Mouse (Mus musculus): ENCODE measurements around the gene Abcc6. TPM values are rescaled to one million over a fixed set of nuclear protein-coding genes. Genes with fewer than 3 reads are reported as not detected.

Gene Abcc6
- polyA plus RNA-seq, 1 experiment from 2014 or later, result 0.78 TPM

DNA sequence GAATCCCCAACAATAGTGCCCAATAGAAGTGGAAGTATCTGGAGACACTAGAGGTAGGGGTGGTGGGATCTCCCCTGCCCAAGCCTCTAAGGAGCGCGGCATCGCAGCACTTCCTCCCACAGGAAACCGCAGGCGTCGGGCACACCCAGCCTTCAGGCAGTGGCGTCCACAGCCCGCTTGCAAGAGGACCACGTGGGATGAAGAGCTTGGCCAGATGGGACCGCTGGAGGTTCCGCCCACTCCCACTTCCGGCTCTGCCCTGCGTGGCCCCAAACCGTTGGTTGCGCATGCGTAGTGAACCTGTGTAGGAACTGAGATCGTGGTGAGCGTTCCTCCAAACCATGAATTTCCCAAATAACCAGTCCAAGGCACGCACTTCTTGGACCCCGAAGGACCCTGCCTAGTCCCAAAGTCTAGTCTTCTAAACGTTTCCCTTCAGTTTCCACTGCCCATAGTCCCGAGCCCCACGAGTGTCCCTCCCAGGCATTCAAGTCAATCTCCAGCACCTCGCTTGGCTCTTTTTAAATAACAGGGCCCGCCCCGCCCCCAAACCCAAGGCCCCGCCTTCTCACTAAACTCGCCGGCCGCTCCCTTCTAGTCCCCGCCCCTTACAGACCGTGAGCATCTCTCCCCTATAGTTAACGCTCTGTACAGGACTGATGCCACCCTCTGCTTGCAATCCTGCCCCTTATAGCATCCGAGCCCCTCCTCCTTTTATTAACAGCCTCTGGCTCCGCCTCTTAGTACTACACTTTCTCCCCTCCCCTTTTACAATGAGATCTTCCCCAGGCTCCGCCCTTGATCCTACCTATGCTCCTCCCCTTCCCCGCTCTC is 107.0 kb downstream of the Abcc6 start:
- ATAC-seq (ENCODE audit: insufficient read depth) (peak; percentile 89), DNase-seq (peak; percentile 98)
- 1% methylated on average over 37 of the region's 37 CpGs for WGBS
- Histone ChIP-seq H3K9me3 (ENCODE audit: low read depth, low read length) (no peaks in the 10 kb centered on the region), H3K4me3 (ENCODE audit: low read depth, low read length) (peak overlapping the region; percentile 41), H3K9ac (peak overlapping the region; percentile 33; the same call in 1 of the 2 replicates), H3K4me2 (peak overlapping the region; percentile 69), H3K27me3 (ENCODE audit: insufficient read depth, low read length) (no peaks in the 10 kb centered on the region), H3K4me1 (ENCODE audit: insufficient read depth) (peaks cover 17% of the 10 kb centered on the region), H3K36me3 (ENCODE audit: insufficient read depth) (peaks cover 6% of the 10 kb centered on the region; the same call in 1 of the 2 replicates), H3K27ac (ENCODE audit: low read depth) (peak overlapping the region; percentile 95)
- TF ChIP-seq CTCF (IDR thresholded peaks at IDR 0.05; ENCODE audit: low read depth), result no peak

DNA sequence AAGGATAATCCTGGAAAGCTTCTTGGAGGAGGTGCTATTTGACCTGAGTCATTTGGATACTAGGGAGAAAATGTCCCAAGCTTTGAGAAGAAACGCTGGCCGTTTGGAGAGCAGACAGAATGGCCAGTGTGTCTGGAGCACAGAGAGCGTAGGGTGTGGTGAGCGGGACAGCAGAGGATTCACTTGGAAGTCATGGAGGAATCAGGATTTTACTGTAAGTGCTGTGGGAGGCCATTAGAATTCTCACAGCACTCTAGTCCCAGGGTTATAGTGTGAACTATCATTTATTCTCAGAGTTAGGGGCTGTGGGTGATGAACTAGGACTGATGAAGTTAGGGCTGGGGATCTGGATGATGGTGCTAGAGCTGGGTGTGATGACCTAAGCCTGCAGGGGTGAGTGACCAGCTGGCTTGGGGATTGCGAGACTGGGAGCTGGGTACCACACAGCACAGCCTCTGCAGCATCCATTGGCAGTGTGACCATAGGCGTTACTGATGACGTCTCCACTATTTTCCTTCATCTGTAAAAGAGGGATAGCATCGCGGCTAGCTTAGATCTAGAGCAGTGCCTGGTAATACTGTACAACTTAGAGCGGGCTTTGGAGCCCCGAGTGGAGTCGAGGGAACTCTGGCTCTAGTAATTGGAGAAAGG is 108.0 kb downstream of the Abcc6 start:
- H3K4me2 ChIP-seq, result peak overlapping the region; percentile 69
- peak overlapping the region; percentile 41; the same call in 1 of the 2 replicates for H3K4me3 ChIP-seq (ENCODE audit: low read depth, low read length)
- peaks cover 11% of the 10 kb centered on the region; the same call in 1 of the 2 replicates for H3K36me3 ChIP-seq (ENCODE audit: insufficient read depth)
- DNase-seq, result no peak
- H3K27ac ChIP-seq (ENCODE audit: low read depth), result peak overlapping the region; percentile 95
- ATAC-seq (ENCODE audit: insufficient read depth), result no peak
- 81% methylated on average over 12 of the region's 12 CpGs for WGBS
- no peaks in the 10 kb centered on the region for H3K9me3 ChIP-seq (ENCODE audit: low read depth, low read length)
- no peaks in the 10 kb centered on the region for H3K27me3 ChIP-seq (ENCODE audit: insufficient read depth, low read length)
- peaks cover 25% of the 10 kb centered on the region for H3K4me1 ChIP-seq (ENCODE audit: insufficient read depth)
- no peak overlapping the region for H3K9ac ChIP-seq
- TF ChIP-seq CTCF (IDR thresholded peaks at IDR 0.05; ENCODE audit: low read depth), result no peak

DNA sequence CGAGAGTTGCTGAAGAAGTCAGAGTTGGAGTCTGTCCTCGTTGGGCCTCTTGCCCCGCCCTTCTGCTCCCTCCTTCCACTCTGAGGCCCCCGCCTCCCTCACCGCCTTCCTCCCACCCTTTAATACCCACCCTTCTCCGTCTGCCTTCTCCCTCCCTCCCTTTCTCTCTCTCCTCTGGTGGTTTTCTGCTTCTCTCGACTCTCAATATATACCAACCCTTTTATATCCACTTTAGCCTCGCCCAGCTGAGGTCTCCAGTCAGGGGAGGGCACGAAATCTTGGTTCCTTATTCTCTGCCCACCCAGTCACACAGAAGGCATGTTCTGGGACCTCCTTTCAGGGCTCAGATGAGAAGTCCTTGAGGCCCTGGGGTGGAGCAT is 108.9 kb downstream of the Abcc6 start, which contains the start of gene Emp3:
Gene Emp3 (minus strand): TSS at position 163 of the 380 bp plus-strand sequence.
- Histone ChIP-seq H3K27ac (ENCODE audit: low read depth) (peak within 1 kb of the TSS; percentile 95), H3K9me3 (ENCODE audit: low read depth, low read length) (no peaks in the 10 kb centered on the region), H3K27me3 (ENCODE audit: insufficient read depth, low read length) (no peaks in the 10 kb centered on the region), H3K4me1 (ENCODE audit: insufficient read depth) (peaks cover 32% of the 10 kb centered on the region), H3K36me3 (ENCODE audit: insufficient read depth) (peaks cover 11% of the 10 kb centered on the region; the same call in 1 of the 2 replicates), H3K9ac (peak within 1 kb of the TSS; percentile 67), H3K4me3 (ENCODE audit: low read depth, low read length) (peak within 1 kb of the TSS; percentile 52), H3K4me2 (peak within 1 kb of the TSS; percentile 69)
- 13% methylated on average over 9 of the region's 9 CpGs for WGBS
- TF ChIP-seq CTCF (IDR thresholded peaks at IDR 0.05; ENCODE audit: low read depth), result no peak
- DNase-seq (peak; percentile 78), ATAC-seq (ENCODE audit: insufficient read depth) (no peak)

DNA sequence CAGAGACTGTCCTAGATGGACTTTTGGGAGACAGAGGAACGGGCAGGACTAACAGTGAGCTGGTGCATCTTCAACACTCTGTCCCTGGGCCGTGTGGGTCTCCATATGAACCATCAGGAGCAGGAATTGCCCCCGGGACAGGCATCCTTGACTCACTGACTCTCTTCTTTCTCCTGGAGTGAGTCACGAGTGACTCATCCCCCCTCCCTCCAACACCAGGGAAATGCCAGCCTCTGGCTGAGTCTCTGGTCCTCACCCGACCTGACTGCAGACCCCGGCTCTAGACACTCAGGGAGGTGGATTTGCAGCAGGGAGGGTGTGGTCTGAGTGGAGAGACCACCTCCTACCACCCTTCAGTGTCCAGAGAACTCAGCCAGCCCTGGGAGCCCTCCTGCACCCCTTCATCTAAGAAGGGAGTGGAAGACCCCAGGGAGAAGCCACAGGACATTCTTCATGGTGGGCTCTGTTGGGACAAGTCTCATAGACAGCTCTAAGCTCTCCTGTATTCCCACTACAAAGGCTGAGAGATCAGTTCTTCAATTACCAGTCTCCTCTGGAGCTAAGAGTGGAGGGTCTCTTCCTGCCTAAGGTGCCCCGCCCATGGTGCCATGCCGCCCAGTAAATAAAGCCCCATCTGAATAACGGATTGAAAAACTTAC is 109.4 kb downstream of the Abcc6 start:
- Histone ChIP-seq H3K4me2 (peak overlapping the region; percentile 69), H3K9me3 (ENCODE audit: low read depth, low read length) (no peaks in the 10 kb centered on the region), H3K27ac (ENCODE audit: low read depth) (peak overlapping the region; percentile 87), H3K9ac (peak overlapping the region; percentile 67), H3K36me3 (ENCODE audit: insufficient read depth) (peaks cover 11% of the 10 kb centered on the region; the same call in 1 of the 2 replicates), H3K4me1 (ENCODE audit: insufficient read depth) (peaks cover 35% of the 10 kb centered on the region), H3K4me3 (ENCODE audit: low read depth, low read length) (peak overlapping the region; percentile 52), H3K27me3 (ENCODE audit: insufficient read depth, low read length) (no peaks in the 10 kb centered on the region)
- DNase-seq (peak; percentile 28), ATAC-seq (ENCODE audit: insufficient read depth) (no peak)
- WGBS, result 16% methylated on average over 9 of the region's 9 CpGs
- TF ChIP-seq CTCF (IDR thresholded peaks at IDR 0.05; ENCODE audit: low read depth), result no peak

DNA sequence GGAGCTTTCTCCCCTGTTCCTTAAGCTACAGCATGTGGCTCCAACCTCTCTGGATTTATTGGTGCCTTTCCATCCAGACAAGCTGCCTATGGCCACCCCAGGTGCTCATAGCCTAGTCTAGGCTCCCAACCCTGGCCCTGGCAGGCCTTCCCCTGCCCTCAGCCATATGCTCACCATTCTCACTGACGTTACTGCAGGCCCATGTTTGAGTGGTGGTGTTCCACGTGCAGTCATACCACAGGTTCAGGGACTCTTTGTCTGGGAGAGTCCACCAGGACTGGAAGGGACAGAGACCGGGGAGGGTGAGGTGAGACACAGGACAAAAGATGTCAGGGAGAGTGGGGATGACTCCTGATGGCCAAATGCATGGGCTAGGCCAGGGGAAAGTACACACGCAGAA is 110.3 kb downstream of the Abcc6 start:
- H3K9me3 ChIP-seq (ENCODE audit: low read depth, low read length), result no peaks in the 10 kb centered on the region
- H3K4me2 ChIP-seq, result peak overlapping the region; percentile 69
- H3K9ac ChIP-seq, result peak overlapping the region; percentile 3
- peaks cover 35% of the 10 kb centered on the region for H3K4me1 ChIP-seq (ENCODE audit: insufficient read depth)
- ATAC-seq (ENCODE audit: insufficient read depth) (no peak), DNase-seq (no peak)
- peak overlapping the region; percentile 52 for H3K4me3 ChIP-seq (ENCODE audit: low read depth, low read length)
- WGBS, result 62% methylated on average over 4 of the region's 4 CpGs
- no peak overlapping the region for H3K27ac ChIP-seq (ENCODE audit: low read depth)
- no peak for TF ChIP-seq CTCF (IDR thresholded peaks at IDR 0.05; ENCODE audit: low read depth)
- no peaks in the 10 kb centered on the region for H3K27me3 ChIP-seq (ENCODE audit: insufficient read depth, low read length)
- H3K36me3 ChIP-seq (ENCODE audit: insufficient read depth), result peaks cover 11% of the 10 kb centered on the region; the same call in 1 of the 2 replicates

DNA sequence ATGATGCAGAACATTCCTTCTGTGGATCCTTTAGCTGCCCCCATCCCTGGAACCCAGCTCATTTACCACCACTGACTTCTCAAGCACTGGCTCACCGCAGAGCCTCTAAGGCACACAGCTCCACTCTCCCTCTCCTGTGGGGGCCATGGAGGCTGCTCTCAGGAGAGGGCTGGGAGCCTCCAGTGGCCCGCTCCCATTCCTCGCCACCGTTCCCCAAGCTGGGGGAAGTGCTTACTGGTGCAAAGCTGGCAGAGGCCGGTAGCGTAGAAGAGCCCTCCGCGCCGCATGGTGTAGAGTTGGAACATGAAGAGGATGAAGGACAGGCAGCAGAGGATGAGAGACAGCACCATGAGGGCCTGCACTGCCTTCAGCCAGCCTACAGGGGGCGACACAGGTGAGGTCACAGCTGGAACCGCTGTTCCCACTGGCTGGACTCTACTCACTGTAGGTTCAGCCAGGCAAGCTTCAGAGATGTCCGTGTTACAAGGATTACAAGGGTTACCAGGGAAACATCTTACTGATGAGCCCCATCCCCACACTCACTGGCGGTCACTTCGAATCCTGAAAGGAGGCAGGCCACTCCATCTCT is 110.9 kb downstream of the Abcc6 start:
- peak overlapping the region; percentile 52; the same call in 1 of the 2 replicates for H3K4me3 ChIP-seq (ENCODE audit: low read depth, low read length)
- peaks cover 11% of the 10 kb centered on the region; the same call in 1 of the 2 replicates for H3K36me3 ChIP-seq (ENCODE audit: insufficient read depth)
- peak; percentile 63 for TF ChIP-seq CTCF (IDR thresholded peaks at IDR 0.05; ENCODE audit: low read depth)
- H3K27ac ChIP-seq (ENCODE audit: low read depth), result no peak overlapping the region
- WGBS, result 69% methylated on average over 14 of the region's 14 CpGs
- H3K9me3 ChIP-seq (ENCODE audit: low read depth, low read length), result no peaks in the 10 kb centered on the region
- DNase-seq (no peak), ATAC-seq (ENCODE audit: insufficient read depth) (no peak)
- no peaks in the 10 kb centered on the region for H3K27me3 ChIP-seq (ENCODE audit: insufficient read depth, low read length)
- peak overlapping the region; percentile 69 for H3K4me2 ChIP-seq
- H3K4me1 ChIP-seq (ENCODE audit: insufficient read depth), result peaks cover 35% of the 10 kb centered on the region
- H3K9ac ChIP-seq, result no peak overlapping the region

All from lung, embryonic 14.5 days (tissue).